Mouse (Mus musculus): ENCODE results near the gene Pigv.

Pigv gene

GRCm38 (mm10) chr4:133645680-133646079, 26.8 kb downstream of the Pigv start:
- no peak for DNase-seq (ENCODE audit: low read depth, low spot score)

GRCm38 (mm10) chr4:133645195-133645594, 27.3 kb downstream of the Pigv start:
- DNase-seq (ENCODE audit: low read depth, low spot score): no peak

- DNase-seq (ENCODE audit: low read depth, low spot score): no peak
These were observed 38.4 kb downstream of the Pigv start for GRCm38 (mm10) chr4:133634043-133634410.

GRCm38 (mm10) chr4:133633332-133634042, 39.0 kb downstream of the Pigv start:
- peak; percentile 53 for DNase-seq (ENCODE audit: low read depth, low spot score)

GRCm38 (mm10) chr4:133632483-133633327, 39.7 kb downstream of the Pigv start:
- no peak for DNase-seq (ENCODE audit: low read depth, low spot score)

GRCm38 (mm10) chr4:133631769-133632411, 40.6 kb downstream of the Pigv start:
- no peak for DNase-seq (ENCODE audit: low read depth, low spot score)

- DNase-seq (ENCODE audit: low read depth, low spot score): no peak
These were observed 41.2 kb downstream of the Pigv start for GRCm38 (mm10) chr4:133631071-133631768.

- no peak for DNase-seq (ENCODE audit: low read depth, low spot score)
These were observed 42.0 kb downstream of the Pigv start for GRCm38 (mm10) chr4:133630326-133630920.

- DNase-seq (ENCODE audit: low read depth, low spot score): no peak
These were observed 43.3 kb downstream of the Pigv start for GRCm38 (mm10) chr4:133629191-133629590.

- DNase-seq (ENCODE audit: low read depth, low spot score): no peak
These were observed 43.9 kb downstream of the Pigv start for GRCm38 (mm10) chr4:133628517-133628916.

- no peak for DNase-seq (ENCODE audit: low read depth, low spot score)
These were observed 45.4 kb downstream of the Pigv start for GRCm38 (mm10) chr4:133627039-133627438.

GRCm38 (mm10) chr4:133626621-133627020, 45.8 kb downstream of the Pigv start:
- DNase-seq (ENCODE audit: low read depth, low spot score): no peak

GRCm38 (mm10) chr4:133626221-133626620, 46.2 kb downstream of the Pigv start:
- DNase-seq (ENCODE audit: low read depth, low spot score): no peak

GRCm38 (mm10) chr4:133625621-133626071, 46.8 kb downstream of the Pigv start:
- DNase-seq (ENCODE audit: low read depth, low spot score): no peak

GRCm38 (mm10) chr4:133624830-133625229, 47.6 kb downstream of the Pigv start:
- no peak for DNase-seq (ENCODE audit: low read depth, low spot score)

- no peak for DNase-seq (ENCODE audit: low read depth, low spot score)
These were observed 50.2 kb downstream of the Pigv start for GRCm38 (mm10) chr4:133622161-133622695.

GRCm38 (mm10) chr4:133620668-133621067, 51.8 kb downstream of the Pigv start:
- no peak for DNase-seq (ENCODE audit: low read depth, low spot score)

GRCm38 (mm10) chr4:133619473-133620136, 52.8 kb downstream of the Pigv start:
- no peak for DNase-seq (ENCODE audit: low read depth, low spot score)

GRCm38 (mm10) chr4:133617936-133618335, 54.5 kb downstream of the Pigv start:
- DNase-seq (ENCODE audit: low read depth, low spot score): no peak

- DNase-seq (ENCODE audit: low read depth, low spot score): no peak
These were observed 57.0 kb downstream of the Pigv start for GRCm38 (mm10) chr4:133615416-133615815.

Measured in c-Kit-negative CD71-positive TER-119-positive erythroid progenitor cells, embryonic 14.5 days (primary cell).